Mouse (Mus musculus): ENCODE results near the gene Ccdc141. TPM values are rescaled to one million over a fixed set of nuclear protein-coding genes. Genes with fewer than 3 reads are reported as not detected.
A peak's percentile ranks its signal among the peaks of the same experiment; 100 is the strongest.

The Ccdc141 gene
- polyA plus RNA-seq, 1 experiment from 2014 or later, result 12.7 TPM

DNA sequence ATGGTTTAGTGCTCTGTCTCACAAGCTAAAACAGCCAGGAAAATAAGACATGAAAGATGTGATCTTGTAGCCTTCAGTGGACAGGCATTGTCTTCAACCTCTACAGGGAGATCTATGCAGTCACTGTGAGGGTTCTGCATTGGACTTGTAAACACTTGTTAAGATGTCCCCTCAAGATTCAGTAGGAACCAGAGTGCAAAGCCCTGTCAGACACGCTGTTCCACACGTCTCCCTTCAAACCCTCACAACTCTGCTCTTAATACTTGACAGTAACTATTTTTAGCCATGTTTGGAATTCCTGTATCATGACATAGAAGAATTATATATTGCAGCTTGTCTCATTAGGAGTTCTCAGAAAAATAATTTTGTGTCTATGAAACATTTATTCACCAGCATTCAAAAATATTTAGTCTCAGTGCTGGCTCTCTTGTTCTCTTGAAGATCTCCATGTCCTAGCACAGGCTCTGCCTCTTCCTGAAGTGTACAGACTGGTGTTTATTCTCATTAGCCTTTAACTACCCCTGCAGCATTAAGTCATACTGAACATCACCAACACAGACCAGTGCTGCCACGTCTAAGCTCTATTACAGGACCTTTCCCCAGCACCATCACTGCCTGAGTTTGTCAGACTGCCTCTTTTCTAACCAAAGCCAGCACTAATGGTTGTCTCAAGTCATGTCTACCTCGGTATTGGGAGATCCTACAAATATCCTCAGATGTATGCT is 12.0 kb upstream of the Ccdc141 start:
- 0 out of 2 replicates have a peak, but pooled peaks cover 6% of the 10 kb centered on the region for H3K36me3 ChIP-seq (ENCODE audit: insufficient read depth, low read length)
- WGBS, result 67% methylated on average over 4 of the region's 4 CpGs
- peak; percentile 45 for DNase-seq (ENCODE audit: low spot score)
- TF ChIP-seq CTCF (IDR thresholded peaks at IDR 0.05; ENCODE audit: low read depth), result no peak
- no peak overlapping the region for H3K4me2 ChIP-seq (ENCODE audit: low read length)
- ATAC-seq (replicated peaks; ENCODE audit: low FRiP score, low read depth), result no peak; the same call in 1 of the 2 replicates
- H3K27ac ChIP-seq, result no peak overlapping the region
- H3K4me1 ChIP-seq (replicated peaks; ENCODE audit: insufficient read depth, low read length), result no peaks in the 10 kb centered on the region
- H3K27me3 ChIP-seq (ENCODE audit: insufficient read depth, low read length), result no peaks in the 10 kb centered on the region
- no peak overlapping the region for H3K4me3 ChIP-seq (replicated peaks; ENCODE audit: low read depth, low read length)
- H3K9me3 ChIP-seq (replicated peaks; ENCODE audit: low read length), result no peaks in the 10 kb centered on the region
- H3K9ac ChIP-seq (ENCODE audit: low read depth, low read length), result no peak overlapping the region

DNA sequence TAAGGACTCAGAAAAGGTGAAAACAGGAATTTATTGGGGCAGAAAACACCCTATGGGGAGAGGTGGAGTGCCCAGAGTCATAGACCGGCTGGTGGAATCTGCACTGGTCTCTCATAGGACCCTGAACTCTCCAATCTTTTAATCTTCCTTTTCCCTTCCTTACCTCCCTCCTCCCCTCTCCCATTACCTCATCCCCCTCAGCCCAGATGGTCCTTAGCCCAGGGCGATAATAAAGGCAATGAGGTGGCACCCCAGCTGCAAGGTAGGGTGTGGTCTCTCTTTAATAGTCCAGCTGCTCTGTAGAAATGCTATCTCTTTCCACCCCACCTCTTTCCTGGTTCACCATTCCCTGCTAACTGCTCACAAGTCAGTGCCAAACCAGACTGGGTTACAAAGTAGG is 7.0 kb upstream of the Ccdc141 start:
- H3K27me3 ChIP-seq (ENCODE audit: insufficient read depth, low read length), result no peaks in the 10 kb centered on the region
- no peak overlapping the region for H3K27ac ChIP-seq
- no peak overlapping the region for H3K9ac ChIP-seq (ENCODE audit: low read depth, low read length)
- ATAC-seq (replicated peaks; ENCODE audit: low FRiP score, low read depth), result peak; percentile 27; the same call in 1 of the 2 replicates
- H3K4me2 ChIP-seq (ENCODE audit: low read length), result no peak overlapping the region
- H3K4me3 ChIP-seq (replicated peaks; ENCODE audit: low read depth, low read length), result no peak overlapping the region
- H3K4me1 ChIP-seq (replicated peaks; ENCODE audit: insufficient read depth, low read length), result peaks cover 5% of the 10 kb centered on the region; the same call in 1 of the 2 replicates
- no peak for DNase-seq (ENCODE audit: low spot score)
- no peaks in the 10 kb centered on the region for H3K36me3 ChIP-seq (ENCODE audit: insufficient read depth, low read length)
- H3K9me3 ChIP-seq (replicated peaks; ENCODE audit: low read length), result no peaks in the 10 kb centered on the region
- no peak for TF ChIP-seq CTCF (IDR thresholded peaks at IDR 0.05; ENCODE audit: low read depth)
- 39% methylated on average over 2 of the region's 2 CpGs for WGBS

DNA sequence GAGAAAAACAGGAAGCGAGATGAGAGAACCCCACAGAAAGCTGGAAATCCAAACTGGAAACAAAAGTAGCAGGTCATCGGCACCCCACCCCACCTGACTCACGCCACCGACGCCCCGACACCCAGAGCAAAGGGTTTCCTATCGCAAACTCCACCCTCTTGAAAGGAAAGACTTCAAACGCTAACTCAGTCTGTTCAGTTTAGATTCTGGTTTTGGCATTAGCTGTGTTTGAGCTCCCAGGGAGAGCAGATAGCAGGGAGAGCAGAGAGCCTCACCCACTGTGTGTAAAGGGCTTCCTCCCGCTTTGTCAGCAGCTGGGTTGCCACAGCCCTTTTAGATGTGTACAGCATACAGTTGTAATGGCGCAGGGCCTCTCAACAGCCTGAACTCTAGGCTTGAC is 6.0 kb upstream of the Ccdc141 start:
- no peak overlapping the region for H3K9ac ChIP-seq (ENCODE audit: low read depth, low read length)
- 49% methylated on average over 10 of the region's 10 CpGs for WGBS
- H3K36me3 ChIP-seq (ENCODE audit: insufficient read depth, low read length), result no peaks in the 10 kb centered on the region
- ATAC-seq (replicated peaks; ENCODE audit: low FRiP score, low read depth), result no peak
- H3K4me3 ChIP-seq (replicated peaks; ENCODE audit: low read depth, low read length), result no peak overlapping the region
- H3K4me1 ChIP-seq (replicated peaks; ENCODE audit: insufficient read depth, low read length), result peaks cover 14% of the 10 kb centered on the region; the same call in 1 of the 2 replicates
- no peak overlapping the region for H3K27ac ChIP-seq
- no peak for TF ChIP-seq CTCF (IDR thresholded peaks at IDR 0.05; ENCODE audit: low read depth)
- no peaks in the 10 kb centered on the region for H3K9me3 ChIP-seq (replicated peaks; ENCODE audit: low read length)
- DNase-seq (ENCODE audit: low spot score), result no peak
- no peaks in the 10 kb centered on the region for H3K27me3 ChIP-seq (ENCODE audit: insufficient read depth, low read length)
- H3K4me2 ChIP-seq (ENCODE audit: low read length), result 0 out of 2 replicates have a peak overlapping the region, but pooled peaks have one; percentile 4

DNA sequence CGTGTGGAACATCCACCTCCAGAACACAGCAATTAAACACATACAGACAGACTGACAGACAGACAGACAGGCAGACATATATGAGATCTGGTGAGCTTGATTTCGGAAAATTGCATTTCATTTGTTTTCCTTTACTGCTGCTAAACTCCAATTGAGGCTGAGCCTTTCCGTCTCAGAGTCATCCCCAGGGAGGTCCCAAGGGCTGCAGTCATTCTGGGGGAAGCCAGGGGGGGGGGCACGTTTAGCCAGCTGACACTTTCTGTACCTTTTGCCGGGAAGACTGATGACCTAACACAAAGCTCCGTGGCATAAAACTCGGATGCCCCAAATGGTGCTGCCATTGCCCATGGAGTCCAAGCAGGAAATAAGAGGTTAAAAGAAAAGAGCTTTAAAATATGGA is 5.0 kb upstream of the Ccdc141 start:
- H3K27ac ChIP-seq, result no peak overlapping the region
- WGBS, result 57% methylated on average over 7 of the region's 7 CpGs
- no peak for DNase-seq (ENCODE audit: low spot score)
- H3K36me3 ChIP-seq (ENCODE audit: insufficient read depth, low read length), result no peaks in the 10 kb centered on the region
- H3K4me1 ChIP-seq (replicated peaks; ENCODE audit: insufficient read depth, low read length), result peaks cover 21% of the 10 kb centered on the region; the same call in 1 of the 2 replicates
- no peaks in the 10 kb centered on the region for H3K27me3 ChIP-seq (ENCODE audit: insufficient read depth, low read length)
- ATAC-seq (replicated peaks; ENCODE audit: low FRiP score, low read depth), result no peak
- no peaks in the 10 kb centered on the region for H3K9me3 ChIP-seq (replicated peaks; ENCODE audit: low read length)
- no peak overlapping the region for H3K4me2 ChIP-seq (ENCODE audit: low read length)
- H3K9ac ChIP-seq (ENCODE audit: low read depth, low read length), result no peak overlapping the region
- no peak overlapping the region for H3K4me3 ChIP-seq (replicated peaks; ENCODE audit: low read depth, low read length)
- TF ChIP-seq CTCF (IDR thresholded peaks at IDR 0.05; ENCODE audit: low read depth), result no peak

DNA sequence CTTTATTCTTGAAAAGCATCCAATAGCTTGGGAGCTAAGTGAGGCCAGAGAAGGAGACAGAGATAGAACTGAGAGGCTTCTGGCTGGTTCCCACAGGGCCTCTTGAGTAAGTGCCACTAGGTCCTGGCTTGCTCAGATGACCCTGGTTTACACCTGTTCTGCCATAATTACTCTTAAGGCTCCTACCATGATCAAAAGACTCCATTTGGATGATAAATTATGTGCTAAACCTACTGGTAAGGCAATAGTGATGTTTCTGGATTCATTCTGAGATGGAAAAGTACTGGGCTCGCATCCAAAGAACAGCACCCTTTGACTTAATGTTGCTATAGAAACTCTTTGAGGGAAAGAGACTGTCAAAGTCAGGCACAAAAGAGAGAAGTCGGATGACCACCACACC is 3.9 kb upstream of the Ccdc141 start:
- 64% methylated on average over 2 of the region's 2 CpGs for WGBS
- no peak for TF ChIP-seq CTCF (IDR thresholded peaks at IDR 0.05; ENCODE audit: low read depth)
- Histone ChIP-seq H3K27ac (0 out of 2 replicates have a peak overlapping the region, but pooled peaks have one; percentile 25), H3K9me3 (replicated peaks; ENCODE audit: low read length) (no peaks in the 10 kb centered on the region), H3K4me1 (replicated peaks; ENCODE audit: insufficient read depth, low read length) (peaks cover 21% of the 10 kb centered on the region; the same call in 1 of the 2 replicates), H3K4me3 (replicated peaks; ENCODE audit: low read depth, low read length) (no peak overlapping the region), H3K36me3 (ENCODE audit: insufficient read depth, low read length) (no peaks in the 10 kb centered on the region), H3K9ac (ENCODE audit: low read depth, low read length) (no peak overlapping the region), H3K4me2 (ENCODE audit: low read length) (no peak overlapping the region), H3K27me3 (ENCODE audit: insufficient read depth, low read length) (no peaks in the 10 kb centered on the region)
- ATAC-seq (replicated peaks; ENCODE audit: low FRiP score, low read depth), result no peak
- DNase-seq (ENCODE audit: low spot score), result no peak

DNA sequence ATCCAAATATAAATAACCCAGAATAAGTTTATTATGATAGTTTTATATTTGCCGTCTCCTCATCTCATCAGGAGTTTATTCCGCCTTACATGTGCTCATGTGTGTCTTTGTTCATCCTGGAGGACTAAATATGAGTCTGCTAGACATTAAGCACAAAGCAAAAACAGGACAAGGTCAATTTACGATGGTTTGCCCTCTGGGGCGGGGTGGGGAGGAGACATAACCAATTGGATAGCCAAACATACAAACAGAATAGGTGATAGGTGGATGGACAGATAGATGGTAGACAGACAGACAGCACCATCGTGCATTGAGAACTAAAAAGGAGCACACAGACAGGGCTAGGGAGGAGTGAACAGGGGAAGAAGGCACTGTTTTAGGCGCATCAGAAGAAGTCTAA is 3.4 kb upstream of the Ccdc141 start:
- Histone ChIP-seq H3K4me3 (replicated peaks; ENCODE audit: low read depth, low read length) (no peak overlapping the region), H3K4me1 (replicated peaks; ENCODE audit: insufficient read depth, low read length) (peaks cover 21% of the 10 kb centered on the region; the same call in 1 of the 2 replicates)
- ATAC-seq (replicated peaks; ENCODE audit: low FRiP score, low read depth), result no peak

More for the DNA sequence above, 3.4 kb upstream of the Ccdc141 start:
- Histone ChIP-seq H3K9ac (ENCODE audit: low read depth, low read length) (no peak overlapping the region), H3K4me2 (ENCODE audit: low read length) (no peak overlapping the region), H3K36me3 (ENCODE audit: insufficient read depth, low read length) (no peaks in the 10 kb centered on the region), H3K27ac (no peak overlapping the region), H3K9me3 (replicated peaks; ENCODE audit: low read length) (no peaks in the 10 kb centered on the region), H3K27me3 (ENCODE audit: insufficient read depth, low read length) (no peaks in the 10 kb centered on the region)
- WGBS, result 86% methylated on average over 6 of the region's 6 CpGs
- TF ChIP-seq CTCF (IDR thresholded peaks at IDR 0.05; ENCODE audit: low read depth), result no peak
- no peak for DNase-seq (ENCODE audit: low spot score)
